Mouse (Mus musculus) CH12.LX (cell line): ENCODE results near the gene Trim54. TPM values are rescaled to one million over a fixed set of nuclear protein-coding genes. Genes with fewer than 3 reads are reported as not detected.

Experiments used
- DNase-seq: peaks from one replicate; pipeline ENCODE4 v3.0.0-alpha.2; 2013; ENCODE audit errors: extremely low read depth
- H3K27ac ChIP-seq: 2 replicates; pipeline ENCODE4 v1.5.1; 2012; ENCODE audit warnings: low read depth, mild to moderate bottlenecking, control low read depth, moderate library complexity; ENCODE audit not compliant: insufficient read depth
- H3K27me3 ChIP-seq: replicated peaks from 2 replicates; pipeline ENCODE3; 2012; ENCODE audit warnings: inconsistent platforms
- H3K36me3 ChIP-seq, 2 experiments: replicated peaks in 1 of 2; 2 replicates each; pipeline versions ENCODE3 to v1.6.1; 2012; ENCODE audit warnings: inconsistent platforms in 1 of 2, low read length in 1 of 2, mild to moderate bottlenecking in 1 of 2, mixed read lengths in 1 of 2, moderate library complexity in 1 of 2; ENCODE audit not compliant: control insufficient read depth in 1 of 2, insufficient read depth in 1 of 2
- H3K4me1 ChIP-seq, 2 experiments: 2 replicates each; pipeline ENCODE4 v1.6.1; 2012; ENCODE audit warnings: inconsistent platforms in 1 of 2, moderate library complexity in 1 of 2; ENCODE audit not compliant: insufficient read depth in 2 of 2, control insufficient read depth in 1 of 2
- H3K4me2 ChIP-seq: 2 replicates; pipeline ENCODE4 v1.6.1; 2012; ENCODE audit warnings: low read depth, mild to moderate bottlenecking, control low read depth; ENCODE audit not compliant: poor library complexity, insufficient read depth, severe bottlenecking
- H3K4me3 ChIP-seq, 3 experiments: fragments of 150-350 bp in 1 of 3; sonication (generic) in 1 of 3; replicated peaks in 1 of 3; 2 replicates each; pipeline versions ENCODE3 to v1.5.1; 2011 to 2012; ENCODE audit warnings: low read depth in 2 of 3, low read length in 2 of 3, mild to moderate bottlenecking in 2 of 3, moderate library complexity in 2 of 3, control low read depth in 1 of 3, improper control_type of control experiment in 1 of 3, inconsistent platforms in 1 of 3, mixed read lengths in 1 of 3; ENCODE audit not compliant: poor library complexity in 1 of 3
- H3K79me2 ChIP-seq: replicated peaks from 2 replicates; pipeline ENCODE4 v1.6.1; 2012; ENCODE audit warnings: mild to moderate bottlenecking, moderate library complexity; ENCODE audit not compliant: control insufficient read depth, poor library complexity, insufficient read depth, severe bottlenecking; ENCODE audit errors: extremely low read depth
- H3K9ac ChIP-seq: 2 replicates; pipeline ENCODE4 v1.6.1; 2012; ENCODE audit warnings: low read depth, mild to moderate bottlenecking, control low read depth, moderate library complexity; ENCODE audit not compliant: insufficient read depth
- H3K9me3 ChIP-seq: replicated peaks from 2 replicates; pipeline ENCODE3; 2012; ENCODE audit warnings: low read length, inconsistent platforms, mixed read lengths
- CTCF ChIP-seq, 2 experiments: IDR thresholded peaks in 1 of 2; conservative IDR thresholded peaks in 1 of 2; 2 replicates each; pipeline ENCODE4 v1.5.1; 2011 to 2012; ENCODE audit warnings: low read depth in 2 of 2, low read length in 2 of 2, improper control_type of control experiment in 1 of 2, inconsistent platforms in 1 of 2, mild to moderate bottlenecking in 1 of 2, moderate library complexity in 1 of 2
- E2F4 ChIP-seq: IDR thresholded peaks from 2 replicates; pipeline ENCODE4 v1.6.1; 2011; ENCODE audit warnings: low read depth, low read length, improper control_type of control experiment; ENCODE audit not compliant: insufficient replicate concordance
- ELF1 ChIP-seq: IDR thresholded peaks from 2 replicates; pipeline ENCODE4 v1.6.1; 2014; ENCODE audit warnings: low read depth, mild to moderate bottlenecking, inconsistent platforms, low read length, improper control_type of control experiment
- GABPA ChIP-seq: IDR thresholded peaks from 2 replicates; pipeline ENCODE4 v1.6.1; 2012; ENCODE audit warnings: low read depth, low read length, improper control_type of control experiment, inconsistent platforms; ENCODE audit not compliant: insufficient replicate concordance
- HCFC1 ChIP-seq: IDR thresholded peaks from 2 replicates; pipeline ENCODE4 v1.6.1; 2012; ENCODE audit warnings: low read depth, mild to moderate bottlenecking, inconsistent platforms, low read length, improper control_type of control experiment
- IRF4 ChIP-seq: IDR thresholded peaks from 2 replicates; pipeline ENCODE4 v1.6.1; 2014; ENCODE audit warnings: low read depth, mild to moderate bottlenecking, inconsistent platforms, low read length, improper control_type of control experiment
- KAT2A ChIP-seq: IDR thresholded peaks from 2 replicates; pipeline ENCODE4 v1.6.1; 2012; ENCODE audit warnings: low read length, improper control_type of control experiment, inconsistent platforms; ENCODE audit not compliant: insufficient replicate concordance
- MAZ ChIP-seq: IDR thresholded peaks from 2 replicates; pipeline ENCODE4 v1.6.1; 2012; ENCODE audit warnings: low read depth, mild to moderate bottlenecking, inconsistent platforms, low read length, improper control_type of control experiment, moderate library complexity
- MEF2A ChIP-seq: IDR thresholded peaks from 2 replicates; pipeline ENCODE4 v1.6.1; 2014; ENCODE audit warnings: low read depth, mild to moderate bottlenecking, inconsistent platforms, low read length, improper control_type of control experiment, borderline replicate concordance
- MYC ChIP-seq: IDR thresholded peaks from 2 replicates; pipeline ENCODE4 v1.6.1; 2011; ENCODE audit warnings: low read depth, mild to moderate bottlenecking, improper control_type of control experiment, low read length
- NELFE ChIP-seq: IDR thresholded peaks from 2 replicates; pipeline ENCODE4 v1.6.1; 2011; ENCODE audit warnings: low read depth, low read length, improper control_type of control experiment
- POLR2A ChIP-seq: IDR thresholded peaks from 2 replicates; pipeline ENCODE4 v1.6.1; 2011; ENCODE audit warnings: low read depth, mild to moderate bottlenecking, improper control_type of control experiment, low read length
- POLR2AphosphoS2 ChIP-seq: IDR thresholded peaks from 2 replicates; pipeline ENCODE4 v1.6.1; 2011; ENCODE audit warnings: low read depth, low read length, improper control_type of control experiment
- RCOR1 ChIP-seq: conservative IDR thresholded peaks from 2 replicates; pipeline ENCODE4 v1.6.1; 2012; ENCODE audit warnings: low read depth, mild to moderate bottlenecking, inconsistent platforms, low read length, improper control_type of control experiment
- SMC3 ChIP-seq: IDR thresholded peaks from 2 replicates; pipeline ENCODE4 v1.6.1; 2011; ENCODE audit warnings: low read depth, low read length, improper control_type of control experiment
- TBP ChIP-seq: conservative IDR thresholded peaks from 2 replicates; pipeline ENCODE4 v1.6.1; 2011; ENCODE audit warnings: low read depth, low read length, improper control_type of control experiment
- TCF12 ChIP-seq: IDR thresholded peaks from 2 replicates; pipeline ENCODE4 v1.6.1; 2014; ENCODE audit warnings: low read depth, mild to moderate bottlenecking, inconsistent platforms, low read length, improper control_type of control experiment
- UBTF ChIP-seq: IDR thresholded peaks from 2 replicates; pipeline ENCODE4 v1.6.1; 2012; ENCODE audit warnings: low read depth, mild to moderate bottlenecking, inconsistent platforms, low read length, improper control_type of control experiment, moderate library complexity
- USF2 ChIP-seq: conservative IDR thresholded peaks from 2 replicates; pipeline ENCODE4 v1.6.1; 2011; ENCODE audit warnings: low read depth, low read length, improper control_type of control experiment
- ZC3H11A ChIP-seq: IDR thresholded peaks from 2 replicates; pipeline ENCODE4 v1.6.1; 2012; ENCODE audit warnings: low read depth, mild to moderate bottlenecking, inconsistent platforms, low read length, improper control_type of control experiment
- ZNF384 ChIP-seq: IDR thresholded peaks from 2 replicates; pipeline ENCODE4 v1.6.1; 2012; ENCODE audit warnings: low read depth, low read length, improper control_type of control experiment, inconsistent platforms
- dilution Hi-C: fragments of 300-500 bp; cut with MboI; formaldehyde crosslinking; loops from 2 replicates; pipeline ENCODE4 v1.14.3; 2020; ENCODE audit warnings: low sequenced_read_pairs; ENCODE audit not compliant: extremely low pct_unique_long_range_greater_than_20kb, extremely low pct_ligation_motif_present
- in situ Hi-C: fragments of 300-500 bp; cut with MboI; formaldehyde crosslinking; loops from 3 replicates; pipeline ENCODE4 v1.14.3; 2019; ENCODE audit warnings: low sequenced_read_pairs, low pct_ligation_motif_present, low pct_unique_long_range_greater_than_20kb, mixed read lengths
- polyA plus RNA-seq: library from polyadenylated mRNA; unstranded; fragments of >175 nt; gene quantifications from 2 replicates; pipeline ENCODE4 v1.2.1, GENCODE M21; 2012; ENCODE audit warnings: low read depth; ENCODE audit not compliant: insufficient read length
- total RNA-seq, 2 experiments: library from RNA; depleted of rRNA; stranded (reverse); fragments of 300-350 nt in 1 of 2; fragments of >200 nt in 1 of 2; gene quantifications; 2 replicates each; pipeline ENCODE4 v1.2.3; 2012 to 2014

The Trim54 gene
- total and polyA plus RNA-seq, 3 experiments: not detected

DNA sequence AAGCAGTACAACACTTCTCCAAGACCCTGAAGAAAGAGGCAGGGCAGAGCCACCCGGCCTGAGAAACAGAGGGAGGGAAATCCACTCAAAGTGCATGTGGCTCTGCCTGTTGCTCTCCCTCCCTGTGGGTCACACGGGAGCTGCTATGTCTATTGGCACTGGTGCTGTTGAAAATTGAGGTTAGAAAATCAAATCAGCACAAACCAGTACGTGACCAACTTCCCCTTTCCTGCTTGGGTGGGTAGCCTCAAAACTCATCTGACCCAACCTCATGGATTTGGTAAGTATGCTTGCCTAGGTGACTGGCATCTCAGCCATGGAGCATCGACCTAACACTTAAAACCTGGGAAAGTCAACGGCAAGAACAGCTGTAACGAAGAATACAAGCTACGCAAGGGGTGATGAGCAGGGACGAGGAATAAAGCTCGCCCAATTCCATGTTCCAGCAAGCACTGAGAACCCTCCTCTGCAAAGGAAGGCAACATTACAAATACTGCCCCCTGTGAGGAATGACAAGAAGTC is 10.6 kb upstream of the Trim54 start, which contains the start of gene Dnajc5g:
Gene Dnajc5g (plus strand): TSS at position 472 of the 522 bp plus-strand sequence.
- no peak within 1 kb of the TSS for H3K4me2 ChIP-seq
- no peaks in the 10 kb centered on the region for H3K36me3 ChIP-seq
- in situ Hi-C loops (no loop called here), dilution Hi-C loops (no loop called here)
- H3K4me3 ChIP-seq: no peak within 1 kb of the TSS
- H3K9ac ChIP-seq: no peak within 1 kb of the TSS
- no peaks in the 10 kb centered on the region for H3K9me3 ChIP-seq
- no peaks in the 10 kb centered on the region; the same call in 1 of the 2 replicates for H3K79me2 ChIP-seq
- H3K4me1 ChIP-seq: peaks cover 4 to 9% of the 10 kb centered on the region in 2 experiments; a peak in 3 of 4 replicates
- no peak within 1 kb of the TSS for H3K27ac ChIP-seq
- no peak for DNase-seq
- H3K27me3 ChIP-seq: peaks cover 26% of the 10 kb centered on the region
- TF ChIP-seq TCF12 (no peak), MEF2A (no peak), IRF4 (no peak), KAT2A (no peak), RCOR1 (no peak), POLR2A (no peak), TBP (no peak), SMC3 (no peak), ZNF384 (no peak), POLR2AphosphoS2 (no peak), GABPA (no peak), USF2 (no peak)

DNA sequence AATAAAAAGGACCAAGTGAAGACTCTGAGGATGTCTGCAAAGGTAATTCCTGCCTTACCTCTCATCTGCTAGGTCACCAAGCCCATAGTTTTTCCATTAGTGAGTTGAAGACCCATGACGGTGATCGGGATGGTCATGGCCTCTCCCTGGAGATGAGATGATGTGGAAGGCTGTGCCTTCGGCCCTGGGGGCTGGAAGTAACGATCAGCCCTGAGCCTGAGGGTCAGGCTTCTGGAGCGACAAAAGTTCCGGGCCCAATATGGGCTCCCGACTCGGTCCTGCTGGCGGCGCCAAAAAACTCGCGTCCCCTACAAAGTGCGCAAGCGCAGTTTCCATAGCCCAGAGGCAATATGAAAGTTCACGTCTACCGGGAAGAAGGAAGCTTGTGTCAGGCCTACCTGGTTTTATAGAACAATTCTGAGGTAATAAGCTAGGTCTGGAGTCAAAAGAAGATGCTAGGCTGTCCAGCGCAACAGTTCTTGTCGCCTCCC is 8.5 kb upstream of the Trim54 start, which contains the start of gene Slc30a3:
Gene Slc30a3 (minus strand): TSS at position 238 of the 491 bp plus-strand sequence.
- DNase-seq: no peak
- Histone ChIP-seq H3K27me3 (peaks cover 33% of the 10 kb centered on the region), H3K27ac (no peak within 1 kb of the TSS), H3K4me1 (peaks cover 4 to 9% of the 10 kb centered on the region in 2 experiments; a peak in 3 of 4 replicates), H3K9ac (no peak within 1 kb of the TSS), H3K9me3 (no peaks in the 10 kb centered on the region), H3K4me3 (no peak within 1 kb of the TSS), H3K36me3 (no peaks in the 10 kb centered on the region), H3K79me2 (no peaks in the 10 kb centered on the region; the same call in 1 of the 2 replicates), H3K4me2 (no peak within 1 kb of the TSS)
- dilution Hi-C loops: no loop called here
- in situ Hi-C loops: no loop called here
- TF ChIP-seq UBTF (no peak), POLR2A (no peak), E2F4 (no peak), CTCF (conservative IDR thresholded peaks at IDR 0.05 in 1 of 2, IDR thresholded peaks at IDR 0.05 in 1 of 2; ENCODE audit: low read depth in 2 of 2, low read length in 2 of 2) (no peak), POLR2AphosphoS2 (no peak), ELF1 (no peak), ZC3H11A (no peak), RCOR1 (no peak), KAT2A (no peak), NELFE (no peak), SMC3 (no peak), HCFC1 (no peak), MYC (no peak), MAZ (no peak)
